Mouse (Mus musculus): ENCODE results near the gene Rbfox3.

Gene Rbfox3

DNA sequence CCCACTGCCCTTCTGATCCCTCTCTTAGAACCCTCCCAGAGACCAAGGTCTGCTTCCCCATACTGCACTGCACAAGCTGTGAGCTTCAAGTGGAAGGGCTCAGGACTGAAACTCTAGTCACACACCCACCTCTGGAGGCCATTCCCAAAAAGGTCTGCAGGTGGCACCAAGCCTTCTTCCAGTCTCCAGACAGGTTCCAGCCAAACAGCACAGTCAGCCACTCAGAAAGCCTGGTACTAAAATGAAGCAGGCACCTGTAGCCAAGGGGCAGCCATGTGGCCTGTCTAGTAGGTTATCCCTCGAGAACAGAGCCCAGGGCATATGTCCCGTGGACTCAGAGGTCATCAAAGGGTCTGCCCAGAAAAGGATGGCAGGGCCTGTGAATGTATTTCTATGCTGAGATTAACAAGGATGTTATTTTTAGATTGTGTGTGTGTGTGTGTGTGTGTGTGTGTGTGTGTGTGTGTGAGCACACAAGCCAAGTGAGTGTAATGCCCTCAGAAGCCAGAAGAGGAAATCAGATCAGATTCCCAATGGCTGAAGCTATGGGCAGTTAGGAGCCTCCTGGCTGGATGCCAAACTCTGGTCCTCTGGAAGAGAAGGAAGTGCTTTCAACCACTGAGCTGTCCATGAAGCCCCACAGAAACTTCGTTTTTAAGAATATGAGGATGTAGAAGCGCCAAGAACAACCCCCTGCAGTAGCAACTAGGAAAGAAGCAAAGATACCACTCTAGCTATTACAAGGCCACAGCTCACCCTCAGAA, at the start of gene Rbfox3:
Gene Rbfox3 (minus strand): TSS at position 291 of the 764 bp plus-strand sequence.
- no peak for DNase-seq (ENCODE audit: low read depth, low spot score)

DNA sequence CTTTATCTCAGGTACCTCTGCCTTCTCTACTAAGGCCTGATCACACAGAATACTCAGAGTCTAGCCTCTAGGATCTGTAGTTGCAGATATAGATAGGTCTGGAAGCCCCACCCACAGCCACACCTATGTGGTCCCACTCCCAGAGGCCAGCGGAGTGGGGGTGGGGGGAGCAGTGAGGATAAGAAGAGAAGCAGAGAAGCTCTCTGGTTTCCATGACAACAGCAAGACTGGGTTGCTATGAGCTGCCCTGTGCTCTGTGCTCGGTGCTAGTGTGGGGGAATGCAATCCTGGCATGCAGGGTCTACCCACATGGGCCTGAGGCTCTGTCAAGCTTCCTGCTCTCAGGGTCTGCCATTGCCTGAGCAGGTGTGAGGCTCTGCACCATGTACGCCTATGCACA, 49.3 kb upstream of the Rbfox3 start:
- DNase-seq (ENCODE audit: low read depth, low spot score): peak; percentile 50

DNA sequence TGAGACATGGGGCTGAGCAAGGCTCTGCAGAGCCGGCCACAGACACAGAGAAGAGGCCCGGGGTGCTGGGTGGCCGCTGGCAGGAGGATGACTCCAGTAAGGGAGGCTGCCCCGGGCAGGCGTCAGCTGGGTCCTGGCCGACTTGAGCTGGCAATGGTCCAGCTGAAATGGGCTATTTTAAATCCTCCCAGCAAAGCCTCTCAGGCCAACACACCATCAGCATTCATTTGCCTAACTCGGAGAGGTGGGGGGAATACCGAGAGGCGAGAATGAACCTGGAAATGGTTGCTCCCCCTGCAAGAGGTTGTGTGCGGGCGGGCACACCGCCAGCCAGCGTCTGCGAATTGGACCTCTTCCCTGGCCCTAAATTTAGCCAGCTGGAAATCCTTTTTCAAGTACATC, 45.7 kb upstream of the Rbfox3 start:
- peak; percentile 48 for DNase-seq (ENCODE audit: low read depth, low spot score)

DNA sequence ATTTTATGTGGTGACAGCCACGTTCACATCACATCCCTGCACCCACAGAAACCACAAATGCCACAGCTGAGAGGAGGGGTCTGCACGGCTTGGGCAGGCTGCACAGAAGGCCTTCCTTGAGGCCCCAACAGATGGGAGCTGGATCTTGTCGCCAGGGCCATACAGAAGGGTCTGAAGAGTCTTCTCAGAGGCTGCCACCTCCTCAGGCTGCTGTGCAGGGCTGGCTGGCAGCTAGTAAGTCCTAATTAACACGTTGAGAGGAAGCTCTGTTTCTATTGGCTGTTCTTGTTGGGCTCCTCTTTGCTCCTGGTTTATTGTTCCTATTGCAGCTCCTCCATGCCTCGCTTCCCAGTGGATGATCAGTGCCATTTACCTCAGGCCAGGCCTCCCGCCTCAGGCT, 43.6 kb upstream of the Rbfox3 start:
- no peak for DNase-seq (ENCODE audit: low read depth, low spot score)

DNA sequence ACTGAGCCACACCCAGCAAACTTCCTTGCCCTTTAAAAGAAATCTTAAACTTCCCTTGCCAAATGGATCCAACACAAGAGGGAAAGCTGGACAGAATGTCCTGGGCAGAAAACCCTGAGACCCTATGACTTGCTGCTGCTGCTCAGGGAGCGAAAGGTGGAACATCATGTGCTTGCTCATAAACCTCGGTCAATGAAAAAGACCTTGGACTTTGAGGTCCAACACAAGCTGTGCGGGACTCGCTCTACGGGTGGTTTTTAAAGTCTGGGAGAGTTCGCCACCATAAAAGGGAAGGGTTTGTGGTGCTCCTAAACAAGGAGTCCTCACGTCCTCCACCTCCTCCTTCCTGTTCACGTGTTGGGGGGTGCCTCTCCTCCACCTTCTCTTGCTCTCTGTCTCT, 34.5 kb upstream of the Rbfox3 start:
- DNase-seq (ENCODE audit: low read depth, low spot score): no peak

DNA sequence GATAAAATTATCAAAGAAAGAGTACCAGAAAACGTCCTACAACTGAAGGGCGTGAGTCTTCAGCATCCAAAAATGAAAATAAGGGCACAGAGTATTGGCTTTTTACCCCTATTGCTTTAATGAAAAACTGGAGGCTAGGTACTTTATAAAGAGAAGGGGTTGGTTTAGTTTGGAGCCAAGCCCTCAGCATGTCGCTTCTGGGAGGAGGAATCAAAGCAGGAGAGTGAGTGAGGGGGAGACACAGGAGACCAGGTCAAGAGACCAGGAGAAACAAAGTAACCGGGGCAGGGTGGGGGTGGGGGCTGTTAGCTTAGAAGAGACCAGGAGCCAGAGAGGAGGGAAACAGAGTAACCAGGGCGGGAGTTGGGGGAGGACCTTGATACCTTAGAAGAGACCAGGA, 29.9 kb upstream of the Rbfox3 start:
- no peak for DNase-seq (ENCODE audit: low read depth, low spot score)

DNA sequence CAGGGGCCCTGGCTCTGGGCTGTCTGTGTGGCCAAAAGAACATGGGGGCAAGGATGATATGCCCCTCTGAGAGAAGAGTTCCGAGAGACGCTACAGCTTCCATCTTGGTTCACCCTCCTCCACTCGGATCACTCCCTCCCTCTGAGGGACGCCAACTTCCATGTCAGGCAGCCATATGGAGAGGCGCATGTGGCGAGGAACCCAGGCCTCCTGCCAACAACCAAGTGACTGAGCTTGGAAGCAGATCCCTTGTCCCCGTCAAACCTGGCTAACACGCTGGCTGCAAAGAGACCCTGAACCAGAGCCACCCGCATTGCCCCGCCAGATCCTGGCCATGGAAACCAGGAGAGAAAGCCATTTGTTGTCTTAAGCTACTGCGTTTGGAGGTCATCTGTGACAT, 29.1 kb upstream of the Rbfox3 start:
- peak; percentile 67 for DNase-seq (ENCODE audit: low read depth, low spot score)

DNA sequence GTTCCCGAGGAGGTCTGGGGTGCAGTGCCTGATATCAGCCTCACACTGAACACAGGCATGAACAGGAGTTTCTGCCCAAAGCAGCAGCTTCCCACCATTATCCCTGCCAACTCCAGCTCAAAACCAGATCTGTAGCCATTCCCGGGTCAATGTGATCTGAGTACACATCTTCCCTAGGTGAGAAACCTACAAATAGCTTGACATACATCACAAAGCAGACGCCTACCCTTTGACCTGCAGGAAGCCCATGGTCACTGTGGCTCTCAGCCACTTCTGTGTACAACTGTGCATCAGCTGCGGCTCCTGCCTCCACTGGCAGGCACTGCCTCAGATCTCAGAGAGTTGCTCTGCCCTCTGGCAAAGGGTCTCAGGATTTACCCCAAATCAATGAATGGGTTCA, 28.3 kb upstream of the Rbfox3 start:
- no peak for DNase-seq (ENCODE audit: low read depth, low spot score)

DNA sequence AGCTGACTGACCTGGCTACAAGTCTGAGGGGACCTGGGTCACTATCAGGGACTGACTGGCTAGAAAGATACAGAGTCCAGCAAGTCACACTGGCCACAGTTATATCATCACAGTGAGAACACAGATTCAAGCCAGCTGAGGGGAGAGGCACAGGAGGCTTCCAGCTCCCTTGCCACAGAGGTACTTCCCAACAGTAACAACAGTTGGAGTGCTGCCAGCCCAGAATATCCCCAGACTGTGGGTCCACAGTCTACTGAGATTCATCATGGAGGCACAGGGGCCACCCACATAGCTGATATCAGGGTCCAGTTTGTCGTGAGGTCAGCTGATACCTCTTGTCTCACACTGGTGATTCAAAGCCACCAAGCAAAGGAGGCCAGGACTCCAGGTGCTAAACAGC, 23.5 kb upstream of the Rbfox3 start:
- no peak for DNase-seq (ENCODE audit: low read depth, low spot score)

DNA sequence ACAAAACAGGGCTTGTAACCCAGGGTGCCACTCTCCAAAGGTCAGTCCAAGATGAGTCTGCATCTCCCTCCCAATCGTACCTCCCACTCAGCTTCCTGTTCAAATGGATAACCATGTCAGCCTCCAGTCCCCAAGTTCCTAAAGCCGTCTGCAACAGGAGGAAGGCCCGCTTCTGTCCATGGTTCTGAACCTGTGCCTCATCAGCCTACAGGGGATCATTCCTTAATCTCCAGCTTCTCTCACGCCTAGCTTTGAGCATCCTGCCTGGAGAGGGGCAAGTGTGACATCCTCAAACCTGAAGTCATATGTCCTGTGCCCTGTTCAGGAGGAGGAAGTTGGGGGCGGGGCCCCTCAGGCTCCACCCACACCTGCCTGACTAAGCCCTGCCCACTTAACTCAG, 15.7 kb upstream of the Rbfox3 start:
- DNase-seq (ENCODE audit: low read depth, low spot score): no peak

DNA sequence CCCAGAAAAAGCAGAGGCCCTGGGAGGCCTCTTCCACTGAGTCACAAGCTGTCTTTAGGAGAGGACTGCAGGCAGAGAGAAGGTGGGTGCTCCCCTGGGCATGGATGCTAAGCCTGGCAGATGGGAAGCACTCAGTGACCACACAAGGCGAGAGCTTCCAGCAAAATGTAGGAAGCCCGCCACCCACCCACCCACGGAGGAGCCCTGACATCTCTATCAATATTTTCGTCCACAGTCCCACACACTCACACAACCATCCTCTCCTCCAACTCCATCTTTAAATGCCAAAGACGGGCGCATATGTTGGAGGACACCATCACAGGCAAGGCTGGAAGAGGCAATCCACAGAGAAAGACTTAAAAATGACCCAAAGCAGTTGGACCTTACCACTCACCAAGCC, 10.5 kb upstream of the Rbfox3 start:
- no peak for DNase-seq (ENCODE audit: low read depth, low spot score)

DNA sequence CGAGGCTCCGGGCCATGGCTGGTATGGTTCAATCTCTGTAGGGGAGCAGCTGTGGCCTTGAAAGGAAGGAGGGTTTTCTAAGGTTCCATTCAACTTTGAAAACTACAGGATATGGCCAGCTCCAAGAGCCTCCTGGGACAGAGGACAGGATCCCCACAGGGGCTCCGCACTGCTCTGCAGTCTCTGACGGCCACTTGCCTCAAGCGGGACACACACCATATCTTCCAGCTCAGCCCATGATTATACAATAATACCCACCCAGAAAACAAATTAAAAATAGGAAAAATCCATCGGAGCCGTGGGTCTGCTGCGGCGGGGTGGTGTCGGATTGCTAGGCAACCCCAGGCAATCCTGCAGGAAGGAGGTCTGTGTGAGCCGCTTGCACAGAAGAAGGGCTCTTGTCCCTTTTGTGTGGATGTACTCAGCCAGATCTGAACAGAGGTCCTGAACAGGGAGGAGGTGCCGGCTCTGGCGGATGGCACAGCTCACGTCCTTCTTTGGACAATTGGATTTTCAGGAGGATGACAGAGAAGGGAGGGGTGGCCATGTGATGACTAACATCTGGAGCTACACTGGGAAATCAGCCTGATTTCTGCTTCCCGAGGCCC, 5.1 kb upstream of the Rbfox3 start:
- no peak for DNase-seq (ENCODE audit: low read depth, low spot score)

DNA sequence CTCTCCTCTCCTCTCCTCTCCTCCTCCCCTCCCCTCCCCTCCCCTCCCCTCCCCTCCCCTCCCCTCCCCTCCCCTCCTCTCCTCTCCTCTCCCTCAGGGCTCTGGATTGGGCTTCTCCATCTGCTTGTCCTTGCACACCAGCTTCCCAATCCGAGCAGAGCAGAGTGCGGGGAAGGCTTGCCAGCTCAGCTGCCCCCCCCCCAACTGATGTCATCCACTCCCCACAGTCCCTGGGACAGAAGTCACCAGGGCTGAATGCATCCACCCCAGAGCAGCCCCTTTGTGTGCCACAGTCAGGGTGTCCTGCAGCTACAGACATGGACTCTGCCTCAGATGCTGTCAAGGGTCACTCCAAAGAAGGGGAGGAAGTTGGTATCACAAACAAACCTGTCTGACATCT, 4.5 kb upstream of the Rbfox3 start:
- DNase-seq (ENCODE audit: low read depth, low spot score): no peak

DNA sequence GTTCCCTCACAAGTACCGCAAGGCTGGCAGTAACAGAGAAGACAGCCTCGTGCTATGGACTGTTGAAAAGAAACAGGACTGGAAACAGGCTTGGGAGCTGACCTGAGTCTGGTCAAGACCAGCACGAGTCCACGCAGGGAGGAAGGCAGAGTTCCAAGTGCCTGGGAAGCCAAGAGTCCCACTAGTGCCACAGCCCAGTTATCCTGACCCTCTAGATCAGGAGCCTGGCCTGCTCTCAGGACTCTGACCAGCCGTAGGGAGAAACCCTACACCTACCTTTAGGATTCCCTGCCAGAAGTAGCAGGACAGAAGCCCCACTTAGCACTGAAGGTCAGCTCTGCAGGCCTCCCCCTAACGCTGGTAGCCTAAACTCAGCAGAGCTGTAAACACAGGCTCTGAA, 1.3 kb upstream of the Rbfox3 start:
- DNase-seq (ENCODE audit: low read depth, low spot score): no peak

DNA sequence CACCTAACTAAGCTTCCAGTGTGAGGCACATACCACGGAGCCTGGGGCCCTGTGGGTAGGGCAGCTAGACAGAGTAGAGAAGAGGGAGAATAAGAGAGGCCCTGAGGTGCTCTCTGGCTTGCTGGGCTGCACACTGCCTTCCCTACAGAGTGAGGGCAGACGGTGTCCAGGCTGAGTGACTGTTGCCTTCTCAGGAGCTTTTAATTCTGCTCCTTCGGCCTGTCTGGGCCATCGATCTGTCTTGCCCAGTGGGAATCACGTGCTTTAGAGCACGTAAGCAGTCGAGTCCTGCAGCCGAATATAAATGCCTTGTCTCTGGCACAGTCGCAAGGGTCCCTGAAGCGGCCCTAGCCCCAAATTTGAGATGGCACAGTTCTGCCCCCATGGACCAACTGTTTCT, 641 bp downstream of the Rbfox3 start:
- no peak for DNase-seq (ENCODE audit: low read depth, low spot score)

DNA sequence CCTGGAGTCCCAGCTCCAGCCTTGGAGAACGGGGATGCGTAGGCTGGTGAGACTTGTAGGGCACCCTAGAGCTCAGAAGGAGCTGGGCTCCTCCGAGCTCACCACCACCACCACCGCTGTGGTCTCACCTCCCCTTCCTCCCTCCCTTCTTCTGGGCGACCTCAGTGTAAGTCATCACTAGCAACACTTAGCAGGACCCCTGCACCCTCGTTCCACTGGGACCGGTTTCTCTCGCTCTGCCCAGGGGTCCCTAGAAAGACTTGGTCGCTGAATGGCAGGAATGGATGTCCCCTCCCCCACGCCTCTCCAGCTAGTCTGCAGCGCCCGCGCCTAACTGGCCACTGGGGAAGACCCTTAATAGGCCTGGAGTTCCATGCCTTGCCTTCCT, 1.6 kb downstream of the Rbfox3 start:
- no peak for DNase-seq (ENCODE audit: low read depth, low spot score)

DNA sequence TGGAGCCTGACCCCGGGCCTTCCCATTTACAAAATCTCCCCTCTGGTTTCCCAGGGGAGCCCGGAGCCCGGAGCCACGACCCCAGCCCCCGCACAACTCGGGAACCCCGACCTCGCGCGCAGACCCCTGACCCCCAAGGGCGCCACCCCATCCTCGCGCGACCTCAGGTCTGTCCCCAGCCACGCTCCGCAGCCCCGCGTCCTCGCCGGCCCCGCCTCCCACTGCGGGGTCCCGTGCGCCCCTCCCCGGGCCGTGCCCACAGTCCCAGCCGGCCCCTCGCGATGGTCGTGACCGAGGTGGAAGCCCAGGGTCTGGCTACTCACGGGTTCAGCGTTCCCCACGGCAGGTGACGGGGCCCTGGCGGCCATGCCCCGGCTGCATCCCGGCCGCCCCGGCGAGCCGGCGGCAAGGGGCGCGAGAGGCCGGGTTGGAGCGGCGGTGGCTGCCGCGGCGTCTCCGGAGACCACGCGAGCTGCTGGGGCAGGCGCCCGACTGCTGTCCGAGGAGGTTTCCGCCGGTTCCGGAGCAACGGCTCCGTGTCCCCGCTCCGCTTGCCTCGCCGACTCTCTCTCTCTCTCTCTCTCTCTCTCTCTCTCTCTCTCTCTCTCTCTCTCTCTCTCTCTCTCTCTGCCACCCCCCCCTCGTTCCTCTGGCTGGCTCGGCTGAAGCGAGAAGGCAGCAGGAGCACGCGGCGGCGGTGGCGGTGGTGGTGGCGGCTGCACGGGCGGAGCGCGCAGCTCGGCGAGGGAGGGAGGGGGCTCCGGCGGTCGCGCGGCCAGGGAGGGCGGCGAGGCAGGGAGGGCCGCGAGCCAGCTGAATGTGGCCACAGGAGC, 2.2 kb downstream of the Rbfox3 start:
- DNase-seq (ENCODE audit: low read depth, low spot score): no peak

DNA sequence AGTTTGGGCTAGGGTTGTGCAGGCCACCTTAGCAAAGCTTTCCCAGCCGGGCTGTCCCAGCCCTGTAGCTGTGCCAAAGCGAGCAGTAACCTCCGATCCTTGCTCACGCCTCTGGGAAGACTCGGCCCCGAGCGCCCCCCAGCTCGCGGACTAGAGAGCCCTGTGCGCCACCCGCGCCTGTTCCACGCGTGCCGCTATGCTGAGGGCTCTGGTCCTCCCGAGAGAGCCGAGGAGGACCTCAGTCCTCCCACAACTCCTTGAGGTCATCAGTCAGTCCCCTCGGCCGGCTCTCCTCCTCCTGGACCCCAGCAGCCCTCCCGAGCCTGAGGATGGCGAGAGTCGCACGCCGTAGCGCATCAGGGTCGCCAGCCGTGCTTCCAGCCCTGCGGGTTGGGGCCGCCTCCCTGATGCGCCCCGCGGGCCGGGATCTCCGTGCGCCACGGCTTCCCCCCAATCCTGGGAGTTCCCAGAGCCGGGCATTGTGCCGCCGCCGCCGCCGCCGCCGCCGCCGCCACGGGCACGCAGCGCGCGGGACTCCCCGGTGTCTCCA, 2.9 kb downstream of the Rbfox3 start:
- no peak for DNase-seq (ENCODE audit: low read depth, low spot score)

DNA sequence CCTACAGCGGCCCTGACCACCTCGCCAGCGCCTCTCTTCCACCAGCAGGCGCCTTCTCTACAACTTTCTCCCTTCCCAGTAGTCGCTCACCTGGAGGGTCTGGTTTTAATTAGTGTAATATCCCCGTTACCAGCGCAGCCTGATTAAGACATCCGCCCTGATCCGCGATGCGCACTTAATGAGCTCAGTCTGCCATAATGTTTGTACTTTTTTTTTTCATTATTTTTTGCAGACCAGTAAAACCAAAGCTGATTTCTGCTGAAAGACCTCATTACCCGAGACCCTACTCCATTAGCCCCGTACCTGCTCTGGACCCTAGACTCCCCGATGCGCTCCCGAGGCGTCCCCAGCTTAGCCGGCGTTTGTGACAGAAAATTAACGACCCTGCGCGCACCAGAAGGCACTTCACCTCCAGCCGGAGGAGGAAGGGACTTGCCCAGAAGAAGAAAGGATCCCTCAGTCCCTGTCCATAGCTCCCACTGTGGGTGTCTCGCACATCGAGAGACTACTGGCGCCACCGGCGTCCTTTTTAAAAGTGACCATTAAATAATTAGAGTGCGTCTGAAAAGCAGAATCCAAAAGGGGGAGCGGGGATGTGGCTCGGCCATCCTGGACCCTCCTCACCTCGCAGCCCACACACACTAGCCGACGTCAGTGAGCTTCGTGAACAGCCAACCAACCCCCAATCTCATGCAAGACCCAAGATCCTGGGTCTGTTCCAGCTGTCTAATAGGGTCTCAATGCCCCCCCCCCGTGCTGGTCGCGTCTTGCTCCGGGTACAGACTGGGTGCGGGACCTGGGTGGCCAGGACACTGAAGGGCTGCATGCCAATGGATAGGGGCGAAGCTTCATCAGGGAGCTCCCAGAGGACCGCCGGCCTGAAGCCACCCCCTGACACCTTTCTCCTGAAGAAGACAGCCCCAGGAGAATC, 3.7 kb downstream of the Rbfox3 start:
- no peak for DNase-seq (ENCODE audit: low read depth, low spot score)

DNA sequence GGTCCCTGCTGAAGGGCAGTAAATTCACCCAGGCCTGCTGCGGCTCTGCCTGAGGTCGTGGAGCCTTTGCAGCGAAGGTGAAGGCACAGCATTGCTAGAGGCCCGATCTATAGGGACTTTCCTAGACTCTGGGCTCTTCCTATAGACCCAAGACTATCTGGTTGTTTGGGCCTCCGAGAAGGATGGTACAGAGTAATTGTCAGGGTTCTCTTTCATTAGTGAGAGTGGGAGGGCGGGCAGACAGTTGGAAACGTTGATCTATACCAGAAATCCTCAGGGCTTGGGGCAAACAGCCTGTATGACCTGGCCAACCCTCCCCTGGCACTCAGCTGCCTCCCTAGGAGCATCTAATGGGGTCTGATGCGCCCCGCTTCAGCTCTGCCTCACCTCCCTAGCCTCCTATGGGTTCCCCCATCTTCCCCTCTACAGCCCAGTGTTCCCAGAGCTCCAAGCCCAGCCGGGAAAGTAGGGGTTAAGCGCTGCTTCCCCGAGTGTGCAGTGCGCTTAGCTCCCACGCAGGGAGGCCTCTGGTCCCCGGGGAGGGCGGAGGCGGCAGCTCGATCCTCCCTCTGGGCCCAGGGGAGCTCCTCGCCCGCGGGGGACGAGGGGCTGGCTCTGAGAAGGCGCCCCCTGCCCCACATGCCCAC, 4.5 kb downstream of the Rbfox3 start:
- no peak for DNase-seq (ENCODE audit: low read depth, low spot score)

Measured in telencephalon, adult 2 months (tissue).